Mouse (Mus musculus): ENCODE results near the gene Rgs6.

The Rgs6 gene

DNA sequence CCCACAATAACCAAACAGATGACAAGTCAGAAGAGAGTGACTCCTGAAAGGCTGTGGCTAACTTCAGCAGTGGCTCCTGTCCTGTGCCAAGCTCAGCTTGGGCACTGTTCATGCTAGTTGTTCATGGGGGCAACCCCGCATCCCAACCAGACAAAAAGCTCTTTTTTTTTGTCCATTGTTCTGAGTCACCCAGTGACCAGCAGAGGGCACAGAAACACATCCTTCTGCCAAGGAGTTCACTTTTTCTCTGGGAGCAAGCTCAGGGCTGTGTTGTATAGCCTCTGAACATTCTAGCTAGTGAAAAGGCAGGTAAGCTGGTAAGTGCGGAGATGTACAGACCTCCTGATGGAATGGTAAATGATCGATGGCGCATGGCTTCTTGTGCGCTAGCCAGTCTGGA lies 524.2 kb downstream of the Rgs6 start:
- ATAC-seq (ENCODE audit: insufficient number of reproducible peaks, low FRiP score, low TSS enrichment), result no peak

DNA sequence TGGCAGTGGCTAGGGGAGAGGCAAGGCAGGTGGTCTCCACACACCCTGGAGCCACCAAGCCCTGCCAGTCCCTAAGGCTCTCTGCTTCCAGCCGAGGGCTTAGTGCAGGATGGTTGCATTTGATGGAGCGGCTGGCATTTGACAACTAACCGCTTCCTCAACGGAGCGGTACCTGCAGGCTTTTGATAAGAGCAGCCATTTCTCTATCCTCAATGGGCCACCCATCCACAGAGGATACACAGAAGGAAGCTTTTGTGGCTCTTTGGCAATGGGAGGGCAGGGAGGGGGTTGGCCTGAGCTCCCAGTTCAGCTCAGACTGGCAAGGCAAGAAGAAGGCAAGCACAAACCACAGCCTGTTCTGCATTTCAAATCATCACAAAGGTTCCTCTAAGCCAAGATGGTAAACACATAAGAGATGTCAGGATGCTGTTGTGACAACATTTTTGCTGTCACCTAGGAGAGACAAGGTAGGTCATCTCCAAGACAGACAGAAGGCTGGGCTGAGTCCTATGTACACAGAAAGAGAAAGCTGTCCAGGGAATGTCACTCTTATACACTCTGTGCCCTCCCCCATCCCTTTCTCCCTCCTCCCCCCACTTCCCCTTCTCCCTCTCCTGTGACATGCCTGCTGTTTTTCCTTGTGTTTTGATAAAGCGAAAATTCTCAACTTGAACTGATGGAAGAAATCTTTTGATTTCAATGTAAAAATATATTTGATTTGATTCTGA lies 525.0 kb downstream of the Rgs6 start:
- ATAC-seq (ENCODE audit: insufficient number of reproducible peaks, low FRiP score, low TSS enrichment), result no peak

DNA sequence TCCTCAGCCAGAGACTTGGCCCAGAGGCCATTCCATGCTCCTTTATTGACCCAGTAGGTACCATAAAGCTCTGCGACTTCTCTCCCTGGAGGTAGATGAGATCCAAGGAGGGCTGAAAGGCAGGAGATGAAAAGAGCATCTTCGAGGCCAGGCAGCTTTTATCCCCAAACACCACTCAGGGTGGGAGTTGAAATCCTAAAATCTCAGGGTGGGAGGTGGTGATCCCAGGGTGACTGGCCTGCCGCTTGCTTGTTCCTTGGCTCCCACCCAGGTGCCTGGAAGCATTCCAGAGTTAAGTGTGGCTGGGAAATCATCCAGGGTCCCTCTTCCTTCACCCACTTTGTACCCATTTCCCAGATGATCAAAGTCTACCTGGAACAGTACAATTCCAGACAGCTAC lies 525.9 kb downstream of the Rgs6 start:
- no peak for ATAC-seq (ENCODE audit: insufficient number of reproducible peaks, low FRiP score, low TSS enrichment)

DNA sequence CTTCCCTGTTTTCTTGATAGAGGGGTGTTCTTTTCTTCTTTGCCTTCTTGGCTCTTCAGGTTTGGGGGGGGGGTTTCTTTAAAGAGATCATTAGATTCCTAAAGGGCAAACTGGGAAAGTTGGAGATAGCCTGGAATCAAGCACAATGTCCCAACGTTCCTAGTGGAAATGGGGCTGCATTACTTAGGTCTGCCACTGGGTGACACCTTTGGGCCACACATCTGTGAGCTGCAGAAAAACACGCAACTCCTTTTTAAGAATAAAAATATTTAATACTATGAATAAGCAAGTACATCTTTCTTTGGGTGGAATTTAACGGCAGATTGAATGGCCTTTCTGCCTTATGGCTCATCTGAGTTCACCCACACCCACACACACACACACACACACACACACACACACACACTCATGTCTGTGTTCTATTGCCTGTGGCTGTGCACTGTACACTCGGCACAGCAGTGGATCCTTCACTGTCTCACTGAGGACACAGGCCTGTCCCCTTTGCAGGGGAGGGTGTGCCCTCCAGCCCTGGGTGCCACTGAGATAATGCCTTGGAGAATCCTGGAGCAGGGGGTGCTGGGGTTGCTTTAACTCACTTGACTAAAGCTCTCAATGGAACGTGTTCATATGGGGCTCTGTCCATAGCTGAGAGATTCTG lies 526.4 kb downstream of the Rgs6 start:
- no peak for ATAC-seq (ENCODE audit: insufficient number of reproducible peaks, low FRiP score, low TSS enrichment)

DNA sequence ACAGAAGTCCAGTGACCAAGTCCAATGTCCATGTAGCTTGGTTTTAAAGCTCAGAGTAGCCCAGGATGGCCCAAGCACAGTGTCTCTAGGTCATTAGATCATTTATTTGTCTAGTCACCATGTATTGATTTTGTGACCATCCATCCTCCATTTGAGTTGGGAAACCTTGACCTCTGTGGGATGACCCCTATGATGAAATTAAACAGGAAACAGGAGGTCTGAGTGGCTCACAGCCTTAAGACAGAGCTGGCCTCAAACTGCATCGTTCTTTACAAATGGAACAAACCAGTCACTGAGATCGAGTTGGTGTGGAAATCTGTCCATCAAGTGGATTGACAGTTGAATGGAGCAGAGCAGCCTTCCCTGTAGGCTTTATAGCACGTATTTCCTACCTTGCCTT lies 536.0 kb downstream of the Rgs6 start:
- no peak for ATAC-seq (ENCODE audit: insufficient number of reproducible peaks, low FRiP score, low TSS enrichment)

DNA sequence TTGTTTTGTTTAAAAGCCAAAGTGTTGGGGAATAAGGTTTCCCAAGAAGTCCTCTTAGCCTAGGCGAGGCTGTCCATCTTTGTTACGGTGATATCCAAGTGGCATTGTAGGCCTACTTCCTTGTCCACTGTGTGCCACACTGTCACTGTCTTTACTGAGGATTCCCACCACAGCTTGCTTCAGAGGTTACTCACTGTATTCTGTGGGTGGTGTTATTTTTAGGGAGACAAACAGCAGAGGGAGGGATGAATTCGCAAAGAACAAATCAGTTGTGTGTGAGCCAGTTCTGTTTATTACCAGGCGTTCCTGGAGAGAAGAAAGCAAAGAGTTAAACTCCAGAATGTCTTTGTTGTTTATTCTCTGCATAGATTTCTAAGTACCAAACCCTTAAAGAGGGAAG lies 537.2 kb downstream of the Rgs6 start:
- ATAC-seq (ENCODE audit: insufficient number of reproducible peaks, low FRiP score, low TSS enrichment), result no peak

DNA sequence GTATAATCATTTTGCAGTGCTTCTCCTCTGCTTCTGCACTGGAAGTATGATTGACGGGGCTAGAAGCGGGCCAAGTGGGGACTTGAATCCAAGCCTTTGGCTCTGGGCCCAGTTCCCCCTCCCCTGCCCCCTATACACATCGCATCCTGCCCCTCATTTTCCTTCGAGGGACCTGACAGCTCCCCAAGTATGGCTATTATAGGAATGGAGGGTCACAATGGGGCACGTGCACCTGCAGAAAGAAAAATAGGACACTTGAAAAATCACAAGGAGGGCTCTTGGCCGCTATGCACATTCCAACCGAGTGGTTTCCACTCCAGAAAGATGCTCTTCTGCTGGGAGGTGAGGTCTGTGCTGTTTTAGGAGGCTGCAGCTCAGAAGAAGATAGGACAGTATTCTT lies 538.8 kb downstream of the Rgs6 start:
- no peak for ATAC-seq (ENCODE audit: insufficient number of reproducible peaks, low FRiP score, low TSS enrichment)

DNA sequence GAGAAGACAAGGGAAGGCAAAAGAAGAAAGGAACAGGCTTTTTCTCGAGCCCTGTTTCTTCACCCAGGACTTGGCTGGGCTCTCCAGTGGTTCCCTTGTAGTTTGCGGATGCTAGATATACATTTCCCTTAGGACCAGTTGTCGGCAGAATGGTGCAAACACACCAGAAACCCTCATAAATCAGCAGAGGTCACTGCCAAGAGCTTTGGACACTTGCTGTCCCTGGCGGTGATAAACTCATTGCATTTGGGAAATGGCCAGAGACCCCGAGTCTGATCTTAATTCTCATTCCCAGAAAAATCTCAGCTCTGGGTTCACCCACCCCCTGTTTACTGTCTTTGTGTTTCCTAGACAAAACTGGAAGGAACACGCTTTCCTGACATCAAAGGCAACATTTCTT lies 539.9 kb downstream of the Rgs6 start:
- ATAC-seq (ENCODE audit: insufficient number of reproducible peaks, low FRiP score, low TSS enrichment), result no peak

DNA sequence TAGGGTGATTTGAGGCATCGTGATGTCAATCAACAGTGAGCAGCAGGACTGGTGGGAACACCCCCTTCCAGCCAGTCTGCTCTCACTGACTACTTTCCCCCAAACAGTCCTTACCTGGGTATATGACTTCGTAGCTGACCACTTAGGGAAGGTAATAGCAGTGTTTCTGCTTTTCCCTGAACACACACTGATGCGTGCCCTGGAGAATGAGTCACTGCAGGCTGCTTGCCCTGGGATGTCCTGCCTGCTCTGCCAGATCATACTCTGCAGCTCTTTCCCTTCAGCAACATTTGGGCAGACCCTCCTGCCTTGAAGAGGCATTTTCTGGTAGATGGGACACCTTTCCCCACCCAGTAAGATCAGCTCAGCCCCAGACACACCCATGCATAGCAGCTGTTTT lies 540.5 kb downstream of the Rgs6 start:
- no peak for ATAC-seq (ENCODE audit: insufficient number of reproducible peaks, low FRiP score, low TSS enrichment)

DNA sequence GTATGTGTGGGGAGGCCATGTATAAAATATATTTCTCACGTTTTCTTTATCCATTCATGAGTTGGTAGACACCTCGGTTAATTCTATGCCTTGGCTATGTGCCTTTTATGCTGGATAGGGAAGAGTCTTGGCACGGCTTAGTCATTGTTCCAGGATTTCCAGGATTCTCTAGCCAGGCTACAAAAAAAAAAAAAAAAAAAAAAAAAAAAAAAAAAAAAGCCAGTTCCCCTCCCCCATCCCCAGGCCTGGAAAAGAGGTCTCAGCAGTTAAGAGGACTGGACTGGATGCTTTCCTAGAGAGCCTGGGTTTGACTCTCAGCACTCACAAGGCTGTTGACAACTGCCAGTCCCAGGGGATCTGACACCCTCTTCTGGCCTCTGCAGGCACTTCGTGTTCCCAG lies 543.3 kb downstream of the Rgs6 start:
- ATAC-seq (ENCODE audit: insufficient number of reproducible peaks, low FRiP score, low TSS enrichment), result no peak

DNA sequence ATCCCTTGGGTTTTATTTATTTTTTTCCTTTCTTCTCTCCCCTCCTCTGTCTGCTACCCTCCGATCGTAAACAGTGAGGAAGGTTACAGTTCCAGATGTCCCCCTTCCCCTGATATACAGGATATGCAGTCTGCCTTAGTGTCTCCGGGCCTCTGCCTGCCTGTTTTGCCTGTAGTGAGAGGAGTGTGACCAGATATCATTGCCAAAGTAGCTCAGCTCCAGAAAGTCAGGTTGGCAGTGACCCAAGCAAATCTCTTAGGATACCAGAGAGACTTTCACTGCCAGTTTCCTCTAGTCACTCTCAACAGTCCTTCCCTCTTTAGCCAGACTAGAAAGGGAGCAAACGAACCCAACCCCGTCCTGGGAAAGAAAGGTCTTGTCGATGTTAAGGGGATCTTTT lies 545.7 kb downstream of the Rgs6 start:
- no peak for ATAC-seq (ENCODE audit: insufficient number of reproducible peaks, low FRiP score, low TSS enrichment)

DNA sequence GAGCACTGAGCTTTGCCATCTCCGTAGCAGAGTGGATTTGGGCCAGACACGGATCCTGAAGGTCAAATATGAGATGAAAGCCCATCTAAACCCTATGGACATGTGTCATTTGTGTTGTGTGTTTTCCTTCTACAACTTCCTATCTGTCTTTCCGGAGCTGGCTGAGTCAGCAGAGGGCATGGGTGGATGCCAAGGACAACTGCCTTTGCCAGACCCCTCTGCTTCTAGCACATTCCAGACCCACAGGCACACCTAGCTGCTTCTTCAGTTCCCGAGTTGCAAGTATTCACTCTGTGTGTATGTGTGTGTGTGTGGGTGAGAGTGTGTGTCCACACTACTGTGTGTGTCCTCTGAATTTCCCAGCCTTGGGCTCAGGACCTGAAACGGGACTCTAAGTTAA lies 547.9 kb downstream of the Rgs6 start:
- ATAC-seq (ENCODE audit: insufficient number of reproducible peaks, low FRiP score, low TSS enrichment), result no peak

DNA sequence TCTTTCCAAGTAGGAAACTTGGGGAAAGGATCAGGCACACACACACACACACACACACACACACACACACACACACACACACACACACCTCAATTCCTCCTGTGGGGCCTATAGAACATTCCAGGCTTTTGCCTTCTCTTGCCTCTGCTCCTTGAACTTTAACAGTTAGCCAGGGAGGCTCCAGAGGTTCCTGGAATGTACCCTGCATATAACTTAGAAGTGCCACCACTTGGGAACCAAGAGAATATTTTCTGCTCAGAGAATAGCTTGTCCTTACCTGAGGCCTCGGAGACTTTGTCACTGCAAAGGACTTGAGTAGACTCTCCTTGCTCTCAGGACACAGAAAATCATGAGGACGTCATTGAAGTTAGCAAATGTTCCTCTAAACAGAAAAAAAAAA lies 548.4 kb downstream of the Rgs6 start:
- ATAC-seq (ENCODE audit: insufficient number of reproducible peaks, low FRiP score, low TSS enrichment), result no peak

DNA sequence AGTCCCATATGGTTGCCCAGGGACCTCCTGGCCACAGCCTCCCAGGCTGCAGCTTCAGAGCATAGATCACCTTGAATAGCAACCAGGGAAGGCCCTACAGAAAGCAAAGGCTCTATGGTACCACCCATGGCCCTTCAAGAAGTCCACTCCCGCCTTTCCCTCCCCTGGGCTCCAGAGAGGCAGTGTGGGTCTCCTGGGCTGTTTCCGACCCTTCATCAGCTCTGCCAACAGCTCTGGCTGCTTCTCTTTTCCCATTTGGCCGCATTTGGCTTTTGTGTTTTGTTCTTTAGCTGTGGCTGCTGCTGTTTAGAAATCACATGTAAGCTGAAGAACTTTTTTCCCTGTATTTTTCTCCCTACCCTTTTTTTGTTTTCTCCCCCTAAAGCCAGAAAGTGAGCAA lies 548.9 kb downstream of the Rgs6 start:
- no peak for ATAC-seq (ENCODE audit: insufficient number of reproducible peaks, low FRiP score, low TSS enrichment)

DNA sequence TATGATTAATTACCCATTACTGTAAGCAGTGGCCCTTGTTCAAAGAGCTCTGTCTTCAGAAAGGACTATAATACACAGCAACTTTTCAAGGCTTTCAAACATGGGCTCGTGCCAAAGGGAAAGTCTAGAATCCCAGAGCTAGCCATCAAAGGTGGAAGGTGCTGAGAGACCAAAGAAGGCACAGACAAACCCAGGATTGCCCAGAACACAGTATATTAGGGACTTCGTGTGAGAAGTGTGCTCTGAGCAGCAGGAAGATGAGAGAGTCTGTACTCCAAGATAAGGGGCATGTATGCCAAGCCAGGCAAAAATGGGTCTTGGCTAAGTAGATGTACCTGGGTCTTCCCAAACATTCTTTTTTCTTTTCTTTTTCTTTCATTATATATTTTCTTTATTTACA lies 553.1 kb downstream of the Rgs6 start:
- no peak for ATAC-seq (ENCODE audit: insufficient number of reproducible peaks, low FRiP score, low TSS enrichment)

DNA sequence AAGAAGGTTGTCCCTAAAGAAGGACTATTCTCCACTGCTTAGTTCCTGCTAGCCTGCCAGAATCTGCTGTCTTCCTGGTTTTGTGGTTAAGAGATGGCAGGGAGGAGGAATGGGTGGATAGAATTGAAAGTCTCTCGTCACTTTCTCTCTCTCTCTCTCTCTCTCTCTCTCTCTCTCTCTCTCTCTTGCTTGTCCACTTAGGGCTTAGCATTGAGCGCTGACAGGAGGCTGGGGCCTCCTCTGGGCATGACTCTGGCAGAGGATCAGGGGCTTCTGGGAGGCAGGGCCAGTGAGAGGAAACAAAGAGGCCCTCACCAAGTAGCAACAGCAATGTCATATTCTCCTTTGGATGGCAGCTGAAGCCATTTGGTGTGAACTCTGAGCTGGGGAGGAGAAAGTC lies 554.4 kb downstream of the Rgs6 start:
- ATAC-seq (ENCODE audit: insufficient number of reproducible peaks, low FRiP score, low TSS enrichment), result no peak

DNA sequence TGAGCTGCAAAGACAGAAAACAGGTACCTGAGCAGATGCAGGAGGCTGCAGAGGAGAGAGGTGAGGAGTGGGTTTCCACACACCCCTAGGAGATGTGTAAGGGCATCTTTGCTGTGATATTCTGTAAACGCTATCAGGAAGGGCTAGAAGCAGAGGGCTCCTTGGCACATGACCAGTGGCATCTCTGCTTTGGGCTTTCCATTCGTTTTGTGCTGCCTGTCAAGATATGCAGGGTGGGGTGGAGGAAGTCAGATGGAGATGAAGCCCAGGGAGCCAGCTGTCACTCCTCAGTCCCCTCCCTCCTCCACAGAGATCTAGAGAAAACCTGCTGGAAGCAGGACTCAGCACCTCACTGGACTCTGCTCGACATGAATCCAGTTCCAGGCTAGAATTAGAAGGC lies 555.0 kb downstream of the Rgs6 start:
- ATAC-seq (ENCODE audit: insufficient number of reproducible peaks, low FRiP score, low TSS enrichment), result no peak

DNA sequence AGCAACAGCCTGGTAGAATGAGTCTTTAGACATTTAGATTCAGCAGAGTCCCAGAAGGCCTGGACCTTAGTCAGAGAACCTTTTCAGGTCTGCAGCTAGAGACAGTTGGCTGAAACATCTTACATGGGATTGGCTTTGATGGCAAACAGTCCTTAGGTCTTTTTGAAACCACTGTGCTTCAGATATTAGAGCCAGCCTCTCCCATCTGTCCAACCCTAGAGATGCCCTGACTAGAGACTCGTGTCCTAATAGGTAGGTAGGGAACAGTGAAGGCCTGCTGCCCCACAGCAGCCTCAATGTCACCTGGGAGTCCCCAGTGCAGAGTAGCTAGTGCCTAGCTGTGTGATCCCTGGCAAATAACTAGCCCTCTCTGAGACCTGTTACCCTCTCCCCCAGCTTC lies 555.5 kb downstream of the Rgs6 start:
- no peak for ATAC-seq (ENCODE audit: insufficient number of reproducible peaks, low FRiP score, low TSS enrichment)

DNA sequence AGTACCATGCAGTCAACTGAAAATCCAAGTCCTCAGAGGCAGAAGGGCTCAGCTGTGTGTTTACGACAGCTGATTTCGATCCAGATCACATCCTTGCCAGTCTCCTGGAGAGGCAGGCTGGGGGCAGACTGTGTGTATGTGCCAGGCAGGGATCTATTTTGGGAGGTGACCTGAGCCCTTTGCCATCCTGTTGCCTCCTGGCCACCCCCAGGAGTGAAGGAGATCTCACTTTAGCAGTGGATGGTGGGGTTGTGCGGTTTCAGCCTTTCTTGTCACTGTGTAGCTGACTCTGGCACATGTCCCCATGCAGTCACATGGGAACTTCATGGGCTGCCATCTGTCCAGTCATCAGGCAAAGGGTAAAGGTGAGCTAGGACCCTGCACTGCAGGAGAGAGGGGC lies 557.0 kb downstream of the Rgs6 start:
- peak; percentile 55; the same call in 1 of the 2 replicates for ATAC-seq (ENCODE audit: insufficient number of reproducible peaks, low FRiP score, low TSS enrichment)

DNA sequence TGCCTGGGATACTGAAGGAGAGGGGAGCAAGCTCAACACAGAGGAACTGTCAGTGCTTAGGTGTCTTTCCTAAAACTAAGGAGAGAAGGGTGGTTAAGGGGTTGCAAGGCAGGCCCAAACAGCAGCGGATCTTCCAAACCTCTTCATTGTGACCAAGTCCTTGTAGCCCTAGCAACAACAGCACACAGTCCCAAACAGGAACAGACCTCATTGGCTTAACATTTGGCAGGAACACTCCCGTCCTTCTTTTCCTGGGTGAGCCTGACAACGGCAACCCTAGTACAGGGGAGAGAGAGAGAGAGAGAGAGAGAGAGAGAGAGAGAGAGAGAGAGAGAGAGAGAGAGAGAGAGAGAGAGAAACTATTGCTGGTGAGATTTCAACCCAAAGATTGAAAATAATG lies 557.8 kb downstream of the Rgs6 start:
- no peak for ATAC-seq (ENCODE audit: insufficient number of reproducible peaks, low FRiP score, low TSS enrichment)

DNA sequence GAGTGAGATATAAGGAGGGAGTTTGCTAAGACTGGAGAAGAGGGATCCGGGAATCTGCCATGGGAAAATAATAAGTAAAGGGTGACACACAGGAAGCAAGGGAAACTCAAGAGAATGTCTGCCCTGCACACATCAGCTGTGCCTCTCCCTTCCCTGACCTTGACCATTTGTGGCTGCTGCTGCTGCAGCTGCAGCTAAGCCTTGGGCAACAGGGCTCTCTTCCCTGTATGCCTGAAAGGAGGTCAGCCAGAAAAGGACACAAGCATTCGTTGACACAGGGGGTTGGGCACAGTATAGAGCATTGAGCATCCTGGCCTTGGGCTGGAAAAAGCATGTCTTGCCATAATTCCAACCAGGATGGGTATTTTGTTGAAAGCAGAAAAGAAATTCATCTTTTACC lies 558.8 kb downstream of the Rgs6 start:
- no peak for ATAC-seq (ENCODE audit: insufficient number of reproducible peaks, low FRiP score, low TSS enrichment)

DNA sequence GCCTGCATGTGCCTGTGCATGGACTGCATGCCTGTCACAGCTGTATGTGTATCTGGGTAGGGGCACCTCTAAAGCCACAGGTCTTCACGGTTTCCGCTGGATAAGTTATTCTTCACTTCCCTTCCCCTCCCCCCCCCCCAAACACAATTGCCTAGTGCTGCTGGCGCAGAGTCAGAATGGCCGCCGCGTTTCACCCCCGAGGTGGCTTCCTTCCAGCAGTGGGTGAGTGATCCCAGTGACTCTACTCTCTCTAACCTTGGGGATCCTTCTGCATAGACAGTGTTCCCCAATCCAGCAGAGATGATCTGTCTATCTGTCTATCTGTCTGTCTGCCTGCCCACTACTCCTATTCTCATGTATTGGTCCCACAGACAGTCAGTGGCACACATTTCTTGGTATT lies 561.9 kb downstream of the Rgs6 start:
- no peak for ATAC-seq (ENCODE audit: insufficient number of reproducible peaks, low FRiP score, low TSS enrichment)

Measured in cerebellum, adult (tissue).